Mouse (Mus musculus) testis, adult 2 months (tissue): ENCODE results near the gene S1pr2.

ENCODE experiments used
- CTCF ChIP-seq: fragments of 200-500 bp; IDR thresholded peaks from 2 replicates; pipeline ENCODE4 v1.5.1; 2012; ENCODE audit warnings: low read depth, mild to moderate bottlenecking, inconsistent platforms, low read length, moderate library complexity; ENCODE audit not compliant: control insufficient read depth, insufficient read depth, insufficient replicate concordance
- POLR2A ChIP-seq: fragments of 200-500 bp; IDR thresholded peaks from 2 replicates; pipeline ENCODE4 v1.6.1; 2012; ENCODE audit warnings: low read depth, mild to moderate bottlenecking, inconsistent platforms, low read length, moderate library complexity; ENCODE audit not compliant: control insufficient read depth

DNA sequence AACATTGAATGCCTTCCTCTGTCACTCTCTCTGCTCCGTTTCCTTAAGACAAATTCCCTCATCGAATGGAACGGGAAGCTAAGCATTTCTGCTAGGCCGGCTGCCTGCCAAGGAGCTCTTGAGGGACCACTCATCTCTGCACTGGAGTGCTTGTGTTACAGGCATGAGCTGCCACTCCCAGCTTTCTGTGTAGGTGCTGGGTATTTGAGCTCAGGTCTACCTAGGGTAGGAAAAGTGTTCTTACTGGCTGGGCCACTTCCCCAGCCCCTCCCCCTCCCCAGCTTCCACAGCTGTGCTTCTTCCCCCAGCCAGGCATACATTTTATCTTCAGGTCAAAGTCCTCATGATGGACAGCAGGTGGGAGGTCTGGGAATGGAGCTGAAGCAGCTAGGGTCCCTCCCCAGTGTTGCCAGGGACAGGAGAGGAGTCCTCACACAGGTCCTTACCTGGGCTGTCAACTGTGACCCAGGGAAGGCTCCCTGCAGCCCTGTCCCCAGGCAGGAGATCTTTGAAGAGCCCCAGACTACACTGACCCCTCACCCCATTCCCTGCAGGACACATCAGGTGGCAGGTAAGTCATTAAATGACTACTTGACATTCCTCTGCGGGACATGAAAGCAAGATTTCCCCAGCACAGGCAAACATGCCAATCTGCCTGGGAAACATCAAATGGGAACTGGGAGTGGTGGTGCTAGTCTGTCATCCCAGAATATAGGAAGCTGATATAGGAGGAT is 16.8 kb upstream of the S1pr2 start:
- TF ChIP-seq CTCF (no peak), POLR2A (no peak)
